Mouse (Mus musculus) T-helper 2 cell (primary cell): ENCODE results near the gene Pkig.

Experiments used
- in situ Hi-C: fragments of 300-600 bp; cut with MboI, MseI; formaldehyde crosslinking; loops from one replicate; pipeline ENCODE4 v1.15.1; 2025; ENCODE audit warnings: high pct_unique_total_duplicates

Pkig gene

DNA sequence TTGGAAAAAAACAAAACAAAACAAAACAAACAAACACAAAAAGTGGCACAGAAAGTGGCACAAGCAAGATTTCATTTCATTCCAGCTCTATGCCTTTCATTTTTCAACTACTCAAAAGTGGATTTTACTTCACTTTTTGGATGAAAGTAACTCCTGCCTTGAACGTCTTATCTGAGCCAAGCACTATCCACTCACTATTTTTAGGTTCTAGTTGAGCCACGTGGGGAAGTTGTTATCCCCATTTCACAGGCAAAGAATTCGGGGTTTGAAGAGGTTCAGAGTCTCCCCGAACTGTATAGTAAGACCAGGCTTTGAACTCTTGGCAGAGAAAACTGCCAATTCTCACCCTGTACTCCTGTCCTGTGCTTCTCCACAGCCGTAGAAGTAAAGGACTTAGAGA lies 50.1 kb downstream of the Pkig start:
- in situ Hi-C loops = no loop called here

DNA sequence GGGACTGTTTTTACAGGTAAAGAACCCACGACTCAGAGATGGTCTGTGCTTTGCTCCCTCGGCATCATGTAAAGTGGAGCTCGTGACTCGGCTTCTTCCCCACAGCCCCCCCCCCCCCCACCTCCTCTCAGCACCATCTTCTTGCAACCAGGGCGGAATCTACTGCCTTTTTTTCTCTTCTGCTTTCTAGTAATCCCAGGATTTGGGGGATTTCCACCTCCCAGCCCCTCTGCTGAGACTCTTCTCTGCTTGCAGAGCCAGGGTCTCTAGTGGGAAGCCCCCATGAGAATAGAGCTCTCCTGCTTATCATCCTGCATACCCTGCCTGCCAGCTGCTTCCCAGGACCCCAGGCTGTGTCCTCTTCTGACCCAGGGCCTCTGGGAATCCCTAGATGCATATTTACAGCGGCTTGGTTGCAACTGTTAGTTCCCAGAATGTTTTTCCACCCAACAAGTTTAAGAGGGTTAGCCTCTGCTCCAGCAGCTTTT lies 50.6 kb downstream of the Pkig start:
- in situ Hi-C loops = no loop called here

DNA sequence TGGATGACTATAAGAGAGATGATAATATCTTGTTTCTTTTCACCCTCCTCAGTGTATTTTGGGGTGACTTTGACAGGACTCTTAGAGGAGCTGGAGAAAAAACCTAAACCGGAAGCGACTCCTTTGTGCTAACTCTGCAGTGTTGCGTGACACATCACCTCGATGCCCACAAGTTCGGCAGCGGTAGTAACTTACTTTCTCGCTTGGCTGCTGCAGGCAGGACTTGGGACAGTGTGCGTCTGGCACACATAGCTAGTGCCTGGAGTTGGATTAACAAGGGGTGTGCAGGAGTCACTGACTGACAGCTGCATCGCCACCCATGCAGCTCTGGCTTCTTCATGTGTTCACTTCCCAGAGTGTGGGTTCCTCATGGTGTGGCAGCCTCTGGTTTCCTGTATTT lies 51.8 kb downstream of the Pkig start:
- in situ Hi-C loops = no loop called here

DNA sequence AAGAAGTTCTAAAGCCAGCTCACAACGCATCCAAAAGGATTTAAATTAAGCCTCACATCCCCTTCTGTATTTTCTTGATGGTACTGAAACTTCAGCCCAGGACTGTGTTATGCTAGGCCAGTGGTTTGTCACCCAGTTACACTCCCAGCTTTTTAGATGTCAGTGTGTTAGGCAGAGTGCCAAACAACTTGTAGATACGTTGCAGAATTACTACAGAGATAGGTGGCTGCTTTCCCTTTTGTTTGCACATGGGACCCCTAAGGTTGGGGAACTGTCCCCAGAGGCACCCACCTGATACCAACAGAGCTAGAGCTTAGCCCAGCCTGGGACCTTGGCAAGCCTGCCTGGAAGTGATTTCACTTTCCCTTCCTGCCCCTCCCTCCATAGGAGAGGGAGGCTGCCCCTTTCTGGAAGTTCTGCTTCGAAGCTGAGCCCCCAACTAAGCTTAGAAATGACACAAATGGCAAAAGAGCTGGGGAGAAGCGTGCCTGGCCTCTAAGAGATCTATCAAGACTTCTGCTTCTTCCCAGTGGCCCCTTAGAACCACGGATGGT lies 52.5 kb downstream of the Pkig start:
- in situ Hi-C loops = no loop called here

DNA sequence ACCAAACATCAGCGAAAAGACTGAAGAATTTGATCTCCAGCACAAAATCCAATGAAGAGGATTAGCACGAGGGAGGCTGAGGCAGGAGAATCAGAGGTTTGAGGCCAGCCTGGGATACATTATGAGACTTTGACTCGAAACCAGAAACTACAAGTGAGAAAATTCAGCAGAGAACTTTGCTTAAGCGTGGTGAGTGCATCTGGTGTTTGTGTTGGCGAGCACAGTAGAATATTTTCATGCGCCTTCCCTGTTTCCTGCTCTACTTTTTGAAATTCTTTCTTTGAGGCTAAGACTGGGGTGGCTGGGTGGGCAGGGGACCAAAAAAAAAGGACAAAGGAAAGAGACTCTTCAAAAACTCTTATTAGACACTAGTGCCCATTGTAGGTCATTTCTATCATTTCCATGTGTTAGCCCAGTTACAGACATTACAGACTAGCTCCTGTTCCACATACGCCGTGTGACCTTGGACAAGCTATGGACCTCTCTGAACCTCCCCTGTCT lies 53.2 kb downstream of the Pkig start:
- in situ Hi-C loops = no loop called here

DNA sequence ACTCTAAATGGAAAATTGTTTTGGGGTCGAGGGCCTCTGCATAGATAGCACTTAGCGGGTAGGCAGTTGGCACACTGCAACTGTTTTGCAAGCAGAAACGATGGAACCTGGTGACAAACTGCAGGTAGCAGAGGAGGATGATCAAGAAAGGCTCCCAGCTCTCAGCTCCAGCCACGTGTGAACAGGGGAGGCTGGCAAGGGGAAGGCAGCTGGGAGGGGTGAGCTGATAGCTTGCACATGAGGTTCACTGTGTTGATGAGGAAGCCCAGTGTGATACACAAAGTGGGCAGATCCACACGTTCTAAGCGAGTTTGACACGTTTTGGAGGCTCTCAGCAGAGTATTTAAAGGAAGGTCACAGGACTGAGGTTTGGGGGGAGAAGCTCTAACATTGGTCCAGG lies 54.3 kb downstream of the Pkig start:
- in situ Hi-C loops = no loop called here

DNA sequence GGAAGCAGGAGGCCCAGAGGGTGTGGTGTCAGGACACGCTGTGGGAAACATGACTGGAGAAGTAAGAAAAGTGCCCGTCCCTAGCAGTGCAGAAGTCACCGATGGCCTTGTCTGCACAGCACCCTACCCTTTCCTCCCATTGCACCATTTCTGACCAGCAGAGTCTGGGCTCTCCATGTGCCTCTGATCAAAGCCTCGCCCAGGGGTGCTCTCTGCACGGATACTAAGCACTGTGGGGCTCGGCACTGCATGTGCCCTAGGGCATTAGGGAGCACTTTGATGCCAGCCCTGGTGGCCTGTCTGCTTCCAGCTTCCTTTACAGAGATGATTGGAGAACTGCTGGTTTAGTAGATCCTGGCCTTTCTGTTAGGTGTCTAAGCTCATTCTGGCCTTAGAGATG lies 54.7 kb downstream of the Pkig start:
- in situ Hi-C loops = no loop called here

DNA sequence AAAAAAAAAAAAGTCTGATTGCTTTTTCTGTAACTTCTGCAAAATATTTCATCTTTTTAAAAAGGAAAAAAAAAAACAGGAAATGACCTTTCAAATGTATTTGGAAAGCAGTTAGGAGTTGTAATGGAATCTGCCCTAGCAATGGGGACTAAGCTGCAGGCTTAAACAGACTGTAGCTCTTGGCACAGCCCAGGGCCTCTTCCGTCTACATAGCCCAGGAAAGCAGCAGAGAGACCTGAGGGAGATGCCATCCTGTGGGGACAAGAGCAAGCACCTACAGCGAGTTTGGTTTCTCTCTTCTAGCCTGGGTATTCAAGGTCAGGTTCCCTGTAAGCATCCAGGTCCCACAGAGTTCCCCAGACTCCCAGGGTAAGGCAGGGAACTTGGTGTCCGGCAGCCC lies 55.2 kb downstream of the Pkig start:
- in situ Hi-C loops = no loop called here

DNA sequence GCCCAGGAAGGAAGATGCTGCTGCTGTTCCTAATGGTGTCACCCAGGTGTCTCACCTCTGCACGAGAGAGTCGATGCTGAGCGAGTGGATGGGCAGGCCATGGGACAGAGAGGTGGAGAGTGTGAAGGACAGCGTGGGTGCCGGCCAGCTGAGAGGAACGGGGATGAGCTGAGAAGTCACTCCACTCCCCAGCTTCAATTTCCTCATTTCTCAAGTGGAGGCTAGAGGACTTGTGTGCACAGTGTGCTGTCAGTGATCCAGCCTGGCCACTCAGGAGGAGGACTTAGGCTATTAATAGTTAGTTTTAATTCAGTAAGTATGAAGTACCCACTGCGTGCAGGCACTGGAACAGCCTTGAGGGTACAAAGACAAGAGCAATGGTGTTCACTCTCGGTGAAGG lies 58.3 kb downstream of the Pkig start:
- in situ Hi-C loops = loop anchor here (5.0 kb wide), 1 partner anchor 184 kb away; no protein-coding TSS in a partner anchor

DNA sequence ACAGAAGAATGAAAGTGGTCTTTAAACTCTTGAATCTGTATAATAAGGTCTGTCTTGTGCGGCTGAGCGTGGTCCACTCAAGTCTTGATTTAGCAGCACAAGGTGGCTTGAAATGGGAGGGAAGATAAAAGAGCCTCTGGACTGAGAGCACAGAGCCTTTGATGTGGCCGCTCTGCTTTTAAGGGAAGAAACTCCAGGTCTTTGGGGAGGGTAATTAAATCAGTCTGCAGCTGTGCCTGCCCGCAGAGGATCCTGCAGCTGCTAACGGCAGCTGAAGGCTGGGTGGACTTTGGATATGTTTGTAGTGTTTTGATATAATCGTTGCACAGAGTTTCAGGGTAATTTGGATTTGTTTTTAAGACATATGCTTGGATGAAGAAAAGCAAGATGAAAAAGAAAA lies 58.7 kb downstream of the Pkig start:
- in situ Hi-C loops = loop anchor here (5.0 kb wide), 1 partner anchor 185 kb away; no protein-coding TSS in a partner anchor

DNA sequence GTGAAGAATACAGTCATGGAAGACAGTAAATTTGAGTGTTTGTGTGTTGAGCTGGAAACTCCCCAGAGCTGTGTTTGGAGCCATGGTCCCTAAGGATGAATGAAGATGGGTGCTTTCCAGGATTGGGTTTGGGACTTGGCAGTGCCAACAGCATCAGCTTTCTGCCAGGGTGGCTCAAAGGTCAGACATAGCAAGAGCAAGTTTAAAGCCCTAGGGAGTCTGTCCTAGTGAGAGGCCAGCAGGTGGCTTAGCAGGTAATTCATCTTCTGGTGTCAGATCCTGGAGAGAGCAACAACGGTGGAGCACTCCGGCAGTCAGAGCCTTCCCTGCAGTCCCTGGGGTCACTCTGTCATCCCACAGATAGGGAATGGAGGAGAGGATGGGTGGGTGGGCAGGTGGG lies 60.3 kb downstream of the Pkig start:
- in situ Hi-C loops = loop anchor here (5.0 kb wide), 1 partner anchor 186 kb away; no protein-coding TSS in a partner anchor

DNA sequence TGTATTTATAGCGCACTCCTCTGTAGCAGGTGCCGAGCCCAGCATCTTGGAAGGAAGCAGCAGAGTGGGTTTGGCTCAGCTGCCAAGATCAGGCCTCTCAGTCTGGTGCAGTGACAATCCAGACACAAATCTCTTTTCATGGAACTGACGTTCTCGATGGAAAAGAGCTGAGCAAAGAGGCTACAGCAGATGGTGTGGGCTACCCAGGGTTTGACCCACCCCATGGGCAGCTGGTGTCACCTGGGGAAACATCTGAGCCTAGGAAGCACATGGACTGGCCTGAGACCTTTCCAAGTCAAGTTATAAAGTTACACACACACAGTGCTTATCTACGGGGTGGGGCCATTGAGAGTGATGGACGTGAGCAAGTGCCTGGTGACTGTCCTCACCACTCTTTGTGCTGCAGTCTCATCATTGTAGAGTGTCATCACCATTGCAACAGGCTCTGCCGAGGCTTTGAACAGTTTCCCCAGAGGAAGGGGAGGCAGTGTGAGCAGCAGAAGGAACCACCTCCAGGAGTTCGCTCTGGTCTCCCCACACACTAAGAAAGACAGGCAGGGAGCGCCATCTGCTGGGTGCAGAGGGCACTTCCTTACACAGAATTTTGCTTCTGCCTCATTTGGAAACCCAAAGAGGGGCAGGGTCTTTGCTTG lies 60.9 kb downstream of the Pkig start:
- in situ Hi-C loops = loop anchor here (5.0 kb wide), 1 partner anchor 187 kb away; no protein-coding TSS in a partner anchor

DNA sequence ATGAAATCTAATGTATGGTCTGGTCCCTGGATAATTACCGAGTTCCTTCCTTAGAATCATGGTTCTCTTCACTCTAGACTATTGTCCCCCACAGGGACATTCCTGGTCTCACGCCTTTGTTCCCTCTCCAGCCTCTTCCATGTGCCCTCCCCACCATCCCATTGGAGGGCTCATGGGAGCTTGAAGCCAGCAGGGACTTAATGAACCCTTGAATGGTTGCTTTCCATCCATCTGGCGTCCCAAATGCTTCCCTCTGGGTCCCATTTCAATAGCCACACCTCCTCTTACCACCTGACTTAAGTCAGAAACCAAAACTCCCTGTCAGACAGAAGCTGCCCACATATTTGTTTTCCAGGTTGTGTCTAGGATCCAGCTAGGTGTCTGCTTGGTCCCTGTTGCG lies 61.4 kb downstream of the Pkig start:
- in situ Hi-C loops = loop anchor here (5.0 kb wide), 1 partner anchor 187 kb away; no protein-coding TSS in a partner anchor

DNA sequence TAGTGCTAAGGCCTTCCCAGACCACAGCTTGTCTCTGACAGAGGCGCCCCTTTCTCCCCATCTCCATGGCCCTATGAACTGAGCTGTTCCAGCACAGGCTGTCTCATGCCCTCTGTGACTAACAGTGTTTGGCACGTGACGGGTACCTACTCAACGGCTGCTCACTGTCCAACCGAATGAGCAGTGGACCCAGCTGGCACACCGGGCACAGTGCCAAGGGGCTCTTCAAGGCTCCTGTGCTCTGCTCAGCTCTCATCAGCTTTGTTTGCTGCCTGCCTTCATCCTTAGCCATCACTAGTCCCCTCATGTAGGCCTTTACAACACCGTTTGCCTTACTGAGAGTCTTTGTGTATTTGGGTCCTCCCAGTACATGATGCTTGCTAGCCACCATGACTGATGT lies 64.4 kb downstream of the Pkig start:
- in situ Hi-C loops = no loop called here

DNA sequence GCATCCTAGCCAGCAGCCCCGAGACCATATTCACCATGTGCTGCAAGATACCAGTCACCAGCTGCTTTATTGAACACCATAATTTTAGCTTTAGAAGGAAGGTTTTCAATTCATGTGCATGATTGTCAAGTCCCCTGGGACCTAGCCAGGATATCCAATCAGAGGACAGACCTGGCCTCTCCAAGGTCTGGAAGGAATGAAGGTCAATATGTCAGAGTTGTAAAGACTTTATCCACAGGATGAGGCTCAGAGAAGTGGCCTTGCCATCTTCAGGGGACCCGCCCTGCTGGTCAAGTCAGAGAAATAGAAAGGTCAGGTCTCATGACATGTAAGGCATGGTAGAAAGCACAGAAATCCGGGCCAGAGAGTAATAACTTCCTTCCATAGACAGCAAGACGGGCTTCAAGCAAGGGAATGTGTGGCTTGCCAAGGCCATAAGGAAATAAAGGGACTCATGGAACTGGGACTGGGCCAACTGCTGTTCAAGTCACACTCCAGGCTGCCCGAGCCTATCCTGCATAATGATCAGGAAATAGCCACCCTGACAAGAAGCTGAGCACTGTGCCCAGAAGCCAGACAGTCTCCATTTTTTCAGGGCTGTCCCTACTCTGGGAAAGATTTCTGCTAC lies 68.7 kb downstream of the Pkig start:
- in situ Hi-C loops = no loop called here

DNA sequence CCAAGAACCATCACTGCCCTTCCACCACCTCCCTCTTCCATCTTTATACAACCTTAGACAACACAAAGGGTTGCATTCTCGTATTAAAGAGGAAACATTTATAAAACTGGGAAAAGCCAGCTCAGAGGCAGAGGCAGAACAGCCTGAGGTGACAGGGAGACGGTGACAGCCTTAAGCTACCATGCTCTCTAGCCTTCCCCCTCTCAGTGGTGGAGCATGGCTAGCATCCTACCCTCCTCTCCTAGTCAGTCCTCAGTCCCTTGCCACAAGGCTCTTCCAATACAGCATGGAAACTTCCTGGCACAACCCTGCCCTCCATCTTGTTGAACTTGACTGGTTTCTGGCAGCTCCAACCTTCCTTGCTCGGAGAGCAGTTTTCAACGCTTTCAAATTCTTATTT lies 70.1 kb downstream of the Pkig start:
- in situ Hi-C loops = no loop called here

DNA sequence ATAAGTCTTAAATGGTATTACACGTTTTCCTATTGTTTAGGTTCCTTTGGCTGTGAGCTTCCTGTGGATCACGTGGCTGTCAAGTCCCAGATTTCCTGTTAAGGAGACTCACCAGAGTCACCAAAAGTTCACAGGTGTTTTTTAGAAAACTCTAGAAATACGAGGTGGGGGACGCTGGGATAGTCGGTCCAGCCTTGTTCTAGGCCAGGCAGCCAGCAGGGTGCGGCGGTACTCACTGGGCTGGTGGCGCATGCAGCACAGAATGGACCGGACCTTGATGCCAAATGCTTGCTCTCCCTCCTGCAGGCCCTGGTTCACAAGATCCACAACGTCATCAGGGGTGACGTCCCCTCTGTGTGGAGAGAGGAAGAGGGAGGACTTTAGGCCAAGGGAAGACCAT lies 73.8 kb downstream of the Pkig start:
- in situ Hi-C loops = no loop called here

DNA sequence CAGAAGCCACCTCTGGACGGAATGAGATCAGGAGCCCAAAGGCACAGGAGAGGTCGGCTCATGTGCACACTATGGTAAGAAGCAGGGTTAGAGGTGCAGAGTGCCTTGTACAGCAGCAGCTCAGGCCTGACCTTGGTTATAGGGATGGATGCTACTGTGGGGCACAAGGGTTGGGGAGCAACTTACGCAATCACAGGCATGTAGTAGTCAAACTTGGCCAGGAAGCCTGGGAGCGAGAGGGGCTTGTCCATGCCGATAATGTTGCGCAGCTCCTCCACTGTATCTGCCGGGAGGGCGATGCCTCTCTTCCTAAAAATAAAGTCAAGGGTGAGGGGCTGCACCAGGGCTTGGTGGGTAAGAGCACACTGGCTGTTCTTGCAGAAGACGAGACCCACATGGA lies 77.0 kb downstream of the Pkig start:
- in situ Hi-C loops = no loop called here

DNA sequence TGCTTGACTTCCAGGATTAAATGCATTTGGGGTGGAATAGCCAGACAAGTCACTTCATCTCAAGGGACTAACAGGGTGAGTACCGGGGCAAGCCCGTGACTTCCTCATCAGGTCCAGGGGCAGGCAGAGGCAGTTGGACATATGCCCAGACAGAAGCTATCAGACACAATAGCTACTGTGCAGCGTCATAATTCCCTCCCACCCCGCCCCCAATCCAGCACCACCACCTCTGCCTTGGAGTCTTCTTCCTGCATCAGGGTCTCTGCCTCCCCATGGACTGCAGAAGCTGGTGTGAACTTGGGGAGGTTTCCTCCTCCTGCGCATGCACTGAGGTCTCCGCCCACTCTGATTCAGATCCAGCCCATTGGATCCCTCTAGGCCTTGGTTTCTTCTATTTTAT lies 77.8 kb downstream of the Pkig start:
- in situ Hi-C loops = no loop called here

DNA sequence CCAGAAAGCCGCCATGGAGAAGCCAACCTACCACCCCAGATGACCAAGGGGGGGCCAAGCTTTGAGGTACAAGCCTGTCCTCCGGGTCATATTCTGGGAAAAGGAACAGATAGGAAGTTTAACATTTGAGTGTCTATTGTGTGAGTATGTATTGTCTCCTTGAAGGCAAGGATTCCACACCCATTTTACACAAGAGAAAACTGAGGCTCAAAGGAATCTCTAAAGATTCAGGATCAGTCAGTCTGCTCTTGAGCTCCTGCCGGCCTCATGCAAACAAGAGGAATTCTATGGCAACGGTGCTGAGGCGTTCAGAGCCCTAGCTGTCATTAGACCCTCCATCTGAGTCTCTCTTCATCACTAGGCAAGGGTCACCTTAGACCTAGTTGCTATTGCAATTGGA lies 84.5 kb downstream of the Pkig start:
- in situ Hi-C loops = no loop called here

DNA sequence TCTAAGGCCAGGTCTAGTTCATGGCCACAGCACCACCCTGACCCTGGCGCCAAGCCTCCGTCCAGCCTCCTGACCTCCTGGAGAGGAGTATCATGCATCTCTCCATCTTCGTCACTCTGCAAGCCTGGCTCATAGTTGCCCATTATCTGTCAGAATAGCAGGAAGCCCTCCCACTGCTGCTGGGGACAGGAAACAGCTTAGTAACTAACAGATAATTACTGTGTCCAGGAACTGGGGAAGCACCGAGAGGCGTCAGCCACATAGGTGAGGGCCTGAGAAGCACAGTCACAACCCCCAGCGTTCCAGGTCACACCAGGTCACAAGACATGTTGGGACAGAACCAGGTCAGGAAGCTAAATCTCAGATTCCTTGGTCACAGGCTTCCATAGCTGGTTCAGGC lies 85.2 kb downstream of the Pkig start:
- in situ Hi-C loops = no loop called here

DNA sequence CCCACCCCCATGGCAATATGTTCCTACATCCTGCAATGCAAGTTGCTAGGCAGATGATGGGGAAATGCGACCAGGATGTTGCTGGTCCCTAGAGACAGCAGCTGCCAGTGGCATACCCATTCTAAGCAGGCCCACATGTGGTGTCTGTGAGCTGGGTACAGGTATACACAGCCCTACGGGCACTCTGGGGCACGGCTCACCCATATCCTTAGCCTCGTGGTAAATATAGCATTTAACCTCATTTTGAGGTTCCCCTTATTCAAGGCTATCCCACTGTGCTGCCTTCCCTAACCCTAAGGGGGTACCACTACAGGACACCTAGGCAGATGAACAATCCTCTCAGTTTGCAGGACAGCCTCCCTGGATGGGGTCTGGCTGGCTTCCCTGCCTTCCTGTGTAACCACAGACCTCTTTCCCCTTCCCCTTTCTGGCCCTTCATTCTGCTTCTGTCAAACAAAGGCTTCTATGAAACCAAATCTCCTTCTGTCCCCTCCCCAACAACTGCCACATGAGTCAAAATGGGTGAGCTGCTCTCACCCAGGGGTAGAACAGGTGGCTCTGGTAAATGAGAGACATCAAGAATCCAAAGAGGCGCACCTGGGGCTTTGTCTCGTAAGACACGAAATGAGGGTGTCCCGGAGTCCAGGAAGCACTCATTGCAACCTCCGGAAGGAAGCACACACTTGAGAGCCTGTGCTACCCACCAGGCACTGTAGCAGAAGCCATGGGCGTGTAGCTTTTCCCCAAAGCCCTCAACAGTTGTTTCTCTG lies 86.8 kb downstream of the Pkig start:
- in situ Hi-C loops = no loop called here
